Mouse (Mus musculus) midbrain, embryonic 16.5 days (tissue): ENCODE data around the gene Piwil4. TPM values are rescaled to one million over a fixed set of nuclear protein-coding genes. Genes with fewer than 3 reads are reported as not detected.
"Not testable (repeated sequence)": the region's sequence is repeated elsewhere in the genome, so short reads cannot be mapped to it uniquely, and the experiment has no call there.

Experiments used
- ATAC-seq: fragments of 200-750 bp; cut with Nextera tagmentation; 2 replicates; pipeline ENCODE4 v1.8.0; 2017; ENCODE audit warnings: moderate TSS enrichment
- H3K27ac ChIP-seq: fragments of 300-500 bp; sonication (generic); 2 replicates; pipeline ENCODE4 v1.5.1; 2014; ENCODE audit warnings: mild to moderate bottlenecking, low read length, mixed read lengths
- H3K27me3 ChIP-seq: fragments of 300-500 bp; sonication (generic); 2 replicates; pipeline ENCODE4 v1.6.1; 2014; ENCODE audit warnings: low read depth, low read length, mixed read lengths; ENCODE audit not compliant: control insufficient read depth, insufficient read depth
- H3K36me3 ChIP-seq: fragments of 300-500 bp; sonication (generic); 2 replicates; pipeline ENCODE4 v1.6.1; 2014; ENCODE audit warnings: mild to moderate bottlenecking, low read length, moderate library complexity, mixed read lengths; ENCODE audit not compliant: control insufficient read depth, insufficient read depth
- H3K4me1 ChIP-seq: fragments of 300-500 bp; sonication (generic); 2 replicates; pipeline ENCODE4 v1.6.1; 2014; ENCODE audit warnings: mild to moderate bottlenecking, low read length, mixed read lengths; ENCODE audit not compliant: control insufficient read depth, insufficient read depth
- H3K4me2 ChIP-seq: fragments of 300-500 bp; sonication (generic); 2 replicates; pipeline ENCODE4 v1.6.1; 2014; ENCODE audit warnings: mild to moderate bottlenecking, low read length, mixed read lengths
- H3K4me3 ChIP-seq: fragments of 300-500 bp; sonication (generic); 2 replicates; pipeline ENCODE4 v1.5.1; 2014; ENCODE audit warnings: low read depth, mild to moderate bottlenecking, low read length, moderate library complexity, mixed read lengths
- H3K9ac ChIP-seq: fragments of 300-500 bp; sonication (generic); 2 replicates; pipeline ENCODE4 v1.6.1; 2014; ENCODE audit warnings: low read depth, low read length, mixed read lengths
- H3K9me3 ChIP-seq: fragments of 300-500 bp; sonication (generic); replicated peaks from 2 replicates; pipeline ENCODE4 v1.6.1; 2014; ENCODE audit warnings: mild to moderate bottlenecking, low read length, mixed read lengths; ENCODE audit not compliant: control insufficient read depth, poor library complexity, severe bottlenecking
- WGBS: fragments of 180-500 bp; shearing (Covaris S2); extraction: QIAGEN DNeasy Blood & Tissue Kit; methylation state at CpG from one replicate; pipeline ENCODE4 v1.1.7; 2014; 5-methylcytosine and 5-hydroxymethylcytosine counted together
- polyA plus RNA-seq: library from polyadenylated mRNA; unstranded; fragments of >200 nt; fragmentation: Nextera tagmentation; extraction: Ambion mirVana; gene quantifications from 2 replicates; pipeline ENCODE4 v1.2.1, GENCODE M21; 2015

Gene Piwil4
- polyA plus RNA-seq, 1 experiment from 2014 or later = 0.34 TPM

DNA sequence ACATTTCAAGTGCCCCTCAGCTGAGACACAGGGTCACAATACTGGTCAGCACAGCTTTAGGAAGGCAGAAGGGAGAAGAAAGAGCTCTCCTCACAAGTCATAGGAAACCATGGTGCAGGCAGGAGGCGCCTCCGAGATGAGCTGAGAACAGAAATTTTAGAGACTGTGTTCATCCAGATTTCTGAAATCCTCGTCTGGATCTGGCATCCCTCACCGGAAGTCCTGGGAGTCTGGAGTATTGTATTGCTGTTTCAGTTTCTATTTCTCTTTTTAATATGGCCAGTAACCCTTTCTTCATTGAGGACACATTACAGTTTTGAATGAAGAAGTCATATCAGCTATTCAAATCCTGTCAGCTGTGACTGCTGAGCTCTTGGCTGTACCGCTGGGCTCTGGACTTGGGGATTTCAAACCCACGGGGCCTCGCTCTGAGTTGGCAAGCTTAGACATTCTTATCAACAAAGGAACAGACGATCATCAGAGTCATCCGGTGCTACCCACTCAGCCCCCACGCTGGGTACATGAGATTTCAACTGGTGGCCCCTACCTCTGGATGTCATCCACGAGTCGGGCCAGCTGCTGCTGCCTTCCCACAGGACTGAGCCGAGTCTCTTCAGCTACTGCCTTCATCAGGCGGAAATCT is 22.7 kb downstream of the Piwil4 start:
- no peak overlapping the region for H3K9ac ChIP-seq
- no peaks in the 10 kb centered on the region for H3K36me3 ChIP-seq
- H3K4me3 ChIP-seq = no peak overlapping the region
- no peaks in the 10 kb centered on the region for H3K9me3 ChIP-seq
- no peak overlapping the region for H3K27ac ChIP-seq
- H3K4me1 ChIP-seq = no peaks in the 10 kb centered on the region
- no peaks in the 10 kb centered on the region for H3K27me3 ChIP-seq
- 32% methylated on average over 14 of the region's 14 CpGs for WGBS
- ATAC-seq = peak; percentile 87
- 0 out of 2 replicates have a peak overlapping the region, but pooled peaks have one; percentile 13 for H3K4me2 ChIP-seq

DNA sequence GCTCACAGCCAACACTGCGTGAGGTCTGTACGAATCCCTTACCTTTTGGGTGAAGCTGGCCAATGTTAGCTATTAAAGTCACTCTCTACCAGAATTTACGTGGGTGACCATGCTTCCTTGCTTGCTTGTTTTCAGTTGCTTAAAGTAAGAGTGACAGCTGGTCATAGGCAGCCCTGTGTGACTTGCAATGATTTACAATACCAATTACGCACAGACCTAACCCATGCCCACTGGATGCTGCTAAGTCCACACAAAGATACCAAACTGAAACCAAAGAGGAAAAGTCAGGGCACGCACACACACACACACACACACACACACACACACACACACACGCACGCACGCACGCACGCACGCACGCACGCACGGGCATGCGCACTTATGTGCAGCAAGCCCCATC is 25.3 kb downstream of the Piwil4 start:
- Histone ChIP-seq H3K27me3 (no peaks in the 10 kb centered on the region), H3K27ac (no peak overlapping the region), H3K4me3 (no peak overlapping the region), H3K4me2 (no peak overlapping the region), H3K36me3 (no peaks in the 10 kb centered on the region), H3K9ac (no peak overlapping the region), H3K4me1 (no peaks in the 10 kb centered on the region), H3K9me3 (no peaks in the 10 kb centered on the region)
- no peak for ATAC-seq
- 89% methylated on average over 15 of the region's 15 CpGs for WGBS

DNA sequence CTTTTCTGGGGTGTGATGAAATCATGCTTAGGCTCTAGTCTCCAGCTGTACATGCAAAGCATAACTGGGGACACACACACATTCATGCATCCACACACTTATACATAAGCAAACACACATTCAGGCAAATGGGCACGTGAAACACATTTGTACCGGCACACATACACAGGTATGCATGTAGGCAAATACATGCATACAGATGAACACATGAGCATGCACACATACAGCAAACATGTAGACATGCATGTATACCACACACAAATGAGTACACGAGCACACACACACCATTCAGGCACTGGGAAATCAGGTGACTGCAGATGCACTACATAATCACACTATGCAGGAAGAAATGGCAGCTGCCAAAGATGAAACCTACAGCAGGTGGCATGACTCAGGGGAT is 29.6 kb downstream of the Piwil4 start:
- H3K9me3 ChIP-seq = no peaks in the 10 kb centered on the region
- no peak for ATAC-seq
- no peaks in the 10 kb centered on the region for H3K27me3 ChIP-seq
- H3K4me3 ChIP-seq = no peak overlapping the region
- WGBS = 92% methylated on average over 3 of the region's 3 CpGs
- no peak overlapping the region for H3K27ac ChIP-seq
- no peaks in the 10 kb centered on the region for H3K4me1 ChIP-seq
- H3K4me2 ChIP-seq = no peak overlapping the region
- H3K9ac ChIP-seq = no peak overlapping the region
- no peaks in the 10 kb centered on the region for H3K36me3 ChIP-seq

DNA sequence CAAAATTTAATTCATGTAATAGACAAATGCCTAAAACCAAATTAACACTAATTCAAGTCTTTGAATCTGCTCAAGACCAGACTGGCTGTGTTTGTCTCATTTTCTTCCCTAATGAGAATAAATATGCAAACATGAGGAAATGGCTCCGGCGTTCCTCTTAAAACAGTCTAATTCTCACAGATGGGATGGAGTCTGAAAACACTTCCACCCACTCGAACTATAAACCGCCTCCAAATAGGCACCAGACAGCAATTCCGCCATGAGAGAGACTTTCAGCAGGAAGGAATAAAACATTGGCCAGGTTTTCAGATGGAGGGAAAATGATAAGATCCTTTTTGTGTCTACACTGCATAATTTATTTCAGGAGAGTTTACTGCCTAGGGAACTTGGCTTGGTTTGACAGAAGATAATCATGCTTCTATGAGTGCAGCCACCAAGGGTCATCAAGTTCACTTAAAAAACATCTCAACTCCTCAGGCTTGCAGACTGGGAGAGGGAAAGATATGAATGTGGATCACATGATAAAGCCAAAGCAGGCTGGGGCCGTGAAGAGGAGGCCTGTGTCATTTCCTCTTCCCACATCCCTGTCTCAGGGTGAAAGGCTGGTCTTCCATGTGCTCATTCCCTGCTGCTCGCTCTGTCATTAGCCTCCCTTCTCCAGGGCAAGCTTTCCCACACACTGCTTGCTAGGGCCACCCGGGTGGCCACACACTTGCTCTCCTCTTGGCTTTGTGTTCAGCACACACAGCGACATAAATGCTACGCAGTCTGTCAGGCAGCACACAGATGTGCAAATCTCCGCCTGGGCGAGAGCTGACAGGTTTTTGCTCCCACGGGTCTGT is 35.0 kb downstream of the Piwil4 start:
- Histone ChIP-seq H3K9me3 (no peaks in the 10 kb centered on the region), H3K4me1 (no peaks in the 10 kb centered on the region), H3K9ac (no peak overlapping the region), H3K36me3 (no peaks in the 10 kb centered on the region), H3K4me3 (no peak overlapping the region), H3K27me3 (no peaks in the 10 kb centered on the region), H3K4me2 (no peak overlapping the region), H3K27ac (no peak overlapping the region)
- WGBS = 79% methylated on average over 13 of the region's 13 CpGs
- 0 out of 2 replicates have a peak, but pooled peaks have one; percentile 8 for ATAC-seq

DNA sequence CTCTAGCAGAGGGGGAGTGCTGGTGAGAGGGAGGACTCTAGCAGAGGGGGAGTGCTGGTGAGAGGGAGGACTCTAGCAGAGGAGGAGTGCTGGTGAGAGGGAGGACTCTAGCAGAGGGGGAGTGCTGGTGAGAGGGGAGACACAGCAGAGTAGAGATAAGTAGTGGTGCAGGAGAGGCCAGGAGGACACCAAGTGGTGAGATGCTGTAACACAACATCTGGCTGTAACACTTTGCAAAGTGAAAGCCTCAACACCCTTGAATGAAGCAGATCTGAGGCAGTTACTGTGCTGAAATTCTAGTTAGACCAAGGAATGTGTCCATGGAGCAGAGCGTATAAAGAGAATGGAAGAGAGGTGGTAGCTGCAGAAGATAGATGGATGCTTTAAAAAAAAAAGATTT is 39.7 kb downstream of the Piwil4 start:
- not testable (repeated sequence) for H3K27me3 ChIP-seq, ATAC-seq, H3K9me3 ChIP-seq, H3K4me2 ChIP-seq, H3K4me3 ChIP-seq, H3K9ac ChIP-seq, H3K4me1 ChIP-seq, H3K36me3 ChIP-seq, H3K27ac ChIP-seq
- WGBS = 96% methylated on average over 1 of the region's 1 CpGs

DNA sequence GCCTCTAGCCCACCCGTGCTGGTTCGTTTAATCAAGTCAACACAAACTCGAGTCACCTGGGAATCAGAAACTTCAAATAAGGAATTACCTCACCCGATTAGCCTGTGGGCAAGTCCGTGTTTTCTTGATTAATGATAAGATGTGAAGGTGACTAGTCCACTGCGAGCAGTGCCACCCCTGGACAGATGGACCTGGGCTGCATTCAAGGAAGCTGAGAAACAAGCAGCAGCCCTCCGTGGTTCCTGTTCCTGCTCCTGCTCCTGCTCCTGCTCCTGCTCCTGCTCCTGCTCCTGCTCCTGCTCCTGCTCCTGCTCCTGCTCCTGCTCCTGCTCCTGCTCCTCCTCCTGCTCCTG is 41.3 kb downstream of the Piwil4 start:
- peak; percentile 44; the same call in 1 of the 2 replicates for ATAC-seq
- H3K27ac ChIP-seq = no peak overlapping the region
- H3K9ac ChIP-seq = no peak overlapping the region
- H3K4me3 ChIP-seq = no peak overlapping the region
- H3K4me2 ChIP-seq = no peak overlapping the region
- H3K36me3 ChIP-seq = no peaks in the 10 kb centered on the region
- no peaks in the 10 kb centered on the region for H3K27me3 ChIP-seq
- H3K9me3 ChIP-seq = no peaks in the 10 kb centered on the region
- H3K4me1 ChIP-seq = no peaks in the 10 kb centered on the region
- 52% methylated on average over 7 of the region's 7 CpGs for WGBS

DNA sequence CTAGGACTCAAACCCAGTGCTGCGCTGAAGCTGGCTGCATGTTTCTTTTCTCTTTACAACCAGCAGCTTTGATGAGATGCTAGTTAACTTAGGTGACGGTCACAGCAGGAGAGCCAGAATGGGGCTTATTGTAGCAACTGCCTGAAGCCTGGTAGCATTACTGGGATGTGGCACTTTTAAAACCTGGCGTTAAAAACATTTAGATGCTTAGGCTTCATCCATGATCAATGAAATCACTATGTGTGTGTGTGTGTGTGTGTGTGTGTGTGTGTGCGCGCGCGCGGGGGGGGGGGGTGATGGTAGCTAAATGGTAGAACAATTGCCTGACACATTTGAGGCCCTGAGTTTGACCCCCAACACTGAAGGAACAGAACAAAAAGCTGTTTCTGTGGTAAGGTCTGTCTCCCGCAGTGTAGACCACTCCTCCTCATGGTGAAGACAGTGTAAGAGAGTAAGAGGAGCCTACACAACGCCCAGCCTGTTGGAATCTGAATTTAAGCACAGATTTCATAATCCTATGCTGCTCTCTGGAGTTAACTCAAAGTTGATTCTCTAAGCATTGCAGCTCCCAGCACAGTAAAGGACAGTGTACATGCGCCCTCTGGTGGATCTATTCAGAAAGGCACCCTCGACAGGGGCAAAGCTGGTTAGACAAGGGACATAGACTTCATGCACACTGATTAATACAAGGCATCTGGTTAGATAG is 41.8 kb downstream of the Piwil4 start:
- no peak overlapping the region for H3K4me3 ChIP-seq
- H3K27ac ChIP-seq = no peak overlapping the region
- ATAC-seq = peak; percentile 97
- no peaks in the 10 kb centered on the region for H3K9me3 ChIP-seq
- H3K4me1 ChIP-seq = no peaks in the 10 kb centered on the region
- H3K9ac ChIP-seq = no peak overlapping the region
- no peaks in the 10 kb centered on the region for H3K27me3 ChIP-seq
- no peak overlapping the region for H3K4me2 ChIP-seq
- H3K36me3 ChIP-seq = no peaks in the 10 kb centered on the region
- WGBS = 53% methylated on average over 12 of the region's 12 CpGs

DNA sequence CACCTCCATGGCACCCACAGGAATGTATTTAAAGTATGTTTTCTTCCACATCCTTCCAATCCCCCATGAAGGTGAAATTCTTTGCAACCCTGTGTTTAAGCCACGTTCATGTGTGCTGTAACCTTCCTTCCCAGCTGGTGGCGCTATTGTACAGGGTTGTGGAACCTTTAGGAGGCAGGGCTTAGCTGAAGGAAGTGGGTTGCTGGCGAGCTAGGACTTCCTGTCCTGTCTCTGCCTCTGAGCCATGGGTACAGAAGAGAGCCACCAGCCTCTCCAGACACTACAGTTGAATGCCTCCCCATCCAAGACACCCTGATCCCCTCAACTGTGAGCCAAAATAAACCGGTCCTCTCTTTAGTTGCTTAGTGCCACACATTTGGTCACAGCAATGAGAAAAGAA is 42.6 kb downstream of the Piwil4 start:
- H3K27me3 ChIP-seq = no peaks in the 10 kb centered on the region
- no peak overlapping the region for H3K4me2 ChIP-seq
- WGBS = 70% methylated on average over 4 of the region's 4 CpGs
- H3K4me3 ChIP-seq = no peak overlapping the region
- no peak overlapping the region for H3K9ac ChIP-seq
- H3K27ac ChIP-seq = no peak overlapping the region
- no peaks in the 10 kb centered on the region for H3K4me1 ChIP-seq
- H3K9me3 ChIP-seq = no peaks in the 10 kb centered on the region
- ATAC-seq = no peak
- no peaks in the 10 kb centered on the region for H3K36me3 ChIP-seq
